Mouse (Mus musculus): ENCODE measurements around the gene Kat7.

- TF ChIP-seq CTCF (IDR thresholded peaks at IDR 0.05; ENCODE audit: borderline replicate concordance, control insufficient read depth, extremely low read depth, insufficient read depth, low read length, poor library complexity) (no peak), POLR2A (IDR thresholded peaks at IDR 0.05; ENCODE audit: control insufficient read depth, extremely low read depth, insufficient read depth, low read length, poor library complexity) (no peak)
These were observed 10.0 kb upstream of the Kat7 start for GRCm38 (mm10) chr11:95320010-95320409.

Measured in thymus, adult 2 months (tissue).